Mouse (Mus musculus): ENCODE measurements at regions not wholly inside any gene's neighbourhood (a gene's known extent, or its start where the extent isn't known, plus 50 kb on each side); places are given as distances from the start of the nearest gene placed in this dataset.

GRCm38 (mm10) chr14:25292557-25292956 lies 166.4 kb upstream of the Zmiz1 start:
- WGBS, result 44% methylated on average over 1 of the region's 1 CpGs
- no peak overlapping the region for H3K27ac ChIP-seq (ENCODE audit: insufficient read depth, low read length)
- no peak overlapping the region for H3K4me3 ChIP-seq (replicated peaks; ENCODE audit: insufficient read depth, low read depth, low read length)
- no peak for DNase-seq
- no peak for TF ChIP-seq POLR2A (IDR thresholded peaks at IDR 0.05; ENCODE audit: borderline replicate concordance, insufficient read depth, low read length)
- no peak for TF ChIP-seq CTCF (IDR thresholded peaks at IDR 0.05; ENCODE audit: borderline replicate concordance, insufficient read depth, low read depth, low read length)
- H3K27me3 ChIP-seq (ENCODE audit: control insufficient read depth, insufficient read depth, low read length), result no peaks in the 10 kb centered on the region
- no peaks in the 10 kb centered on the region for H3K4me1 ChIP-seq (ENCODE audit: control insufficient read depth, insufficient read depth, low read length)

DNA sequence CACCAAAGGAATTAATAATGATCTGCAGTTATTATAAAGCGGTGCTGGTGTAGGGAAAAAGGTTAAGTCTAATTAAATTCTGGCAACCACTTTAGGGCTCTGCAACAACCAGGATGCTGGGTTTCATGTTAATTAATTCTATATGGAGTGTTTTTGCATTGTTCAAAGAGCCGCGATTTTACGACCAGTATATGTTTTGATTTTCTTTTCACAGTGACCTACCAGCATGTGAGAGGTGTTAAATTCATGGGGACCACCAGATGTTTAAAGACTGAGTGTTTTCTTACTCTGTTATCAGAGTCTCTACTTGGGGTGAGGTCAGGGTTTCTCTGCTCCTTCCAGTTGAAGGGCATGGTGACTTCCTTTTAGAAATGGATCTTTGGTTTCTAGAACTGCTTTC lies 164.8 kb upstream of the Zmiz1 start:
- no peak for DNase-seq
- Histone ChIP-seq H3K4me1 (ENCODE audit: control insufficient read depth, insufficient read depth, low read length) (no peaks in the 10 kb centered on the region), H3K4me3 (replicated peaks; ENCODE audit: insufficient read depth, low read depth, low read length) (no peak overlapping the region), H3K27me3 (ENCODE audit: control insufficient read depth, insufficient read depth, low read length) (no peaks in the 10 kb centered on the region), H3K27ac (ENCODE audit: insufficient read depth, low read length) (no peak overlapping the region)
- 95% methylated on average over 4 of the region's 4 CpGs for WGBS
- TF ChIP-seq POLR2A (IDR thresholded peaks at IDR 0.05; ENCODE audit: borderline replicate concordance, insufficient read depth, low read length) (no peak), CTCF (IDR thresholded peaks at IDR 0.05; ENCODE audit: borderline replicate concordance, insufficient read depth, low read depth, low read length) (no peak)

- WGBS, result 74% methylated on average over 5 of the region's 5 CpGs
- no peaks in the 10 kb centered on the region for H3K4me1 ChIP-seq (ENCODE audit: control insufficient read depth, insufficient read depth, low read length)
- H3K27ac ChIP-seq (ENCODE audit: insufficient read depth, low read length), result no peak overlapping the region
- DNase-seq, result no peak
- H3K4me3 ChIP-seq (replicated peaks; ENCODE audit: insufficient read depth, low read depth, low read length), result no peak overlapping the region
- no peaks in the 10 kb centered on the region for H3K27me3 ChIP-seq (ENCODE audit: control insufficient read depth, insufficient read depth, low read length)
- TF ChIP-seq CTCF (IDR thresholded peaks at IDR 0.05; ENCODE audit: borderline replicate concordance, insufficient read depth, low read depth, low read length) (no peak), POLR2A (IDR thresholded peaks at IDR 0.05; ENCODE audit: borderline replicate concordance, insufficient read depth, low read length) (no peak)
Observed at GRCm38 (mm10) chr14:25295688-25296350, 163.2 kb upstream of the Zmiz1 start.

GRCm38 (mm10) chr14:25299673-25300190 lies 159.3 kb upstream of the Zmiz1 start:
- Histone ChIP-seq H3K27ac (ENCODE audit: insufficient read depth, low read length) (no peak overlapping the region), H3K27me3 (ENCODE audit: control insufficient read depth, insufficient read depth, low read length) (no peaks in the 10 kb centered on the region), H3K4me3 (replicated peaks; ENCODE audit: insufficient read depth, low read depth, low read length) (no peak overlapping the region), H3K4me1 (ENCODE audit: control insufficient read depth, insufficient read depth, low read length) (peaks cover 5% of the 10 kb centered on the region)
- TF ChIP-seq CTCF (IDR thresholded peaks at IDR 0.05; ENCODE audit: borderline replicate concordance, insufficient read depth, low read depth, low read length), result no peak
- TF ChIP-seq POLR2A (IDR thresholded peaks at IDR 0.05; ENCODE audit: borderline replicate concordance, insufficient read depth, low read length), result no peak
- DNase-seq, result no peak
- 95% methylated on average over 3 of the region's 3 CpGs for WGBS

- H3K27ac ChIP-seq (ENCODE audit: insufficient read depth, low read length), result 0 out of 2 replicates have a peak overlapping the region, but pooled peaks have one; percentile 16
- no peak for DNase-seq
- no peak for TF ChIP-seq POLR2A (IDR thresholded peaks at IDR 0.05; ENCODE audit: borderline replicate concordance, insufficient read depth, low read length)
- no peak for TF ChIP-seq CTCF (IDR thresholded peaks at IDR 0.05; ENCODE audit: borderline replicate concordance, insufficient read depth, low read depth, low read length)
- WGBS, result 70% methylated on average over 9 of the region's 9 CpGs
- H3K4me3 ChIP-seq (replicated peaks; ENCODE audit: insufficient read depth, low read depth, low read length), result no peak overlapping the region
- H3K27me3 ChIP-seq (ENCODE audit: control insufficient read depth, insufficient read depth, low read length), result no peaks in the 10 kb centered on the region
- peaks cover 9% of the 10 kb centered on the region for H3K4me1 ChIP-seq (ENCODE audit: control insufficient read depth, insufficient read depth, low read length)
Observed at GRCm38 (mm10) chr14:25301336-25302031, 157.5 kb upstream of the Zmiz1 start.

DNA sequence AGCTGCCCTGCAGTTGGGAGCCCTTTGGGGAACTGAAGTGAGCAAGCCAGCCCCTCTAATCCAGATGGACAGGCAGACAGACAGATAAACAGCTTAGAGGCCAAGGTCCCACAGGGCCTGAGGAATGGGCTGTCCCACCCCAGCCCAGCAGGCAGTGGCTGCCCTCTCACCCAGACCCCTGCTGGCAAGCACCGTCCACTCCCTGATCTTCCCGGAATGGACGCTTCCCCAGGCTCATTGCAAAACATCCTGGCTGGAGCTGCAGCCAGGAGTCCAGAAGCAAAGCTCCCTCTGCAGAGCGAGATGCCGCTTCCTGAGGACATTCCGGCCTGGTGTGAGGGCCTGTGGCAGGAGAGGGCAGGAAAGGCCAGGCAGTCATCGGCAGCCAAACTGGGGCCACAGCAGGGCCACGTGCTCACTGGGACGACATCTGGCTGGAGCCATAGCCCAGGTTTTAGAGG lies 154.6 kb upstream of the Zmiz1 start:
- Histone ChIP-seq H3K27me3 (ENCODE audit: control insufficient read depth, insufficient read depth, low read length) (no peaks in the 10 kb centered on the region), H3K27ac (ENCODE audit: insufficient read depth, low read length) (no peak overlapping the region), H3K4me3 (replicated peaks; ENCODE audit: insufficient read depth, low read depth, low read length) (no peak overlapping the region), H3K4me1 (ENCODE audit: control insufficient read depth, insufficient read depth, low read length) (peaks cover 9% of the 10 kb centered on the region)
- TF ChIP-seq CTCF (IDR thresholded peaks at IDR 0.05; ENCODE audit: borderline replicate concordance, insufficient read depth, low read depth, low read length) (no peak), POLR2A (IDR thresholded peaks at IDR 0.05; ENCODE audit: borderline replicate concordance, insufficient read depth, low read length) (no peak)
- 28% methylated on average over 9 of the region's 9 CpGs for WGBS
- peak; percentile 47 to 48 for DNase-seq

DNA sequence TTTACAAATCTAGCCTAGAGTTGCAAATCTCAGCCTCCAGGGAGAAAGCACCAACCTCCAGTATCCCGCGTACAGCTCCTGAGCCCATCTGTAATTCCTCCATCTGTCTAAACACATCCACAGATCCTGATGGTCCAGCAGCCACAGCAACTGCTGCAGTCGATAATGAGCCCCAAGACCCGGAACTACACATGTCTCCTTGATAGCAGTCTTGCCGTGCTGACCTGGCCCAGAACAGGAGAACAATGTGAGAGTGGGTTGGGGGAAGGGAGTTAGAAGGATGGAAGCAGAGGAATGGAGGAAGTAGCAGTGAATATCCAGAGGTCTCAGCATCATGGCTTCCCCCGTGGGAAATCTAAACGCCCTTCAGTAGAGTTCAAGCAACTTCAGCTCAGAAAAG lies 152.8 kb upstream of the Zmiz1 start:
- H3K27ac ChIP-seq (ENCODE audit: insufficient read depth, low read length), result no peak overlapping the region
- no peak overlapping the region for H3K4me3 ChIP-seq (replicated peaks; ENCODE audit: insufficient read depth, low read depth, low read length)
- WGBS, result 85% methylated on average over 7 of the region's 7 CpGs
- DNase-seq, result no peak
- no peaks in the 10 kb centered on the region for H3K27me3 ChIP-seq (ENCODE audit: control insufficient read depth, insufficient read depth, low read length)
- peaks cover 14% of the 10 kb centered on the region for H3K4me1 ChIP-seq (ENCODE audit: control insufficient read depth, insufficient read depth, low read length)
- TF ChIP-seq CTCF (IDR thresholded peaks at IDR 0.05; ENCODE audit: borderline replicate concordance, insufficient read depth, low read depth, low read length) (no peak), POLR2A (IDR thresholded peaks at IDR 0.05; ENCODE audit: borderline replicate concordance, insufficient read depth, low read length) (no peak)

Data from cerebellum, adult 2 months (tissue).